Mouse (Mus musculus): ENCODE results near the gene Siah2. TPM values are rescaled to one million over a fixed set of nuclear protein-coding genes. Genes with fewer than 3 reads are reported as not detected.

Gene Siah2
- polyA plus RNA-seq, 1 experiment from 2014 or later = 16.3 TPM

GRCm38 (mm10) chr3:58689105-58689504 is 3.1 kb downstream of the Siah2 start:
- Histone ChIP-seq H3K9ac (no peak overlapping the region), H3K4me2 (replicated peaks) (peak overlapping the region; percentile 91), H3K27me3 (ENCODE audit: control insufficient read depth, insufficient read depth, low read length) (no peaks in the 10 kb centered on the region), H3K9me3 (ENCODE audit: control insufficient read depth, low read length) (no peaks in the 10 kb centered on the region), H3K4me3 (replicated peaks; ENCODE audit: low read length) (0 out of 2 replicates have a peak overlapping the region, but pooled peaks have one; percentile 2), H3K36me3 (replicated peaks; ENCODE audit: control insufficient read depth, insufficient read depth) (no peaks in the 10 kb centered on the region; the same call in 1 of the 2 replicates), H3K27ac (no peak overlapping the region), H3K4me1 (replicated peaks; ENCODE audit: control insufficient read depth, insufficient read depth, low read length) (peaks cover 14% of the 10 kb centered on the region)
- no peak for DNase-seq (ENCODE audit: low spot score)
- WGBS = 85% methylated on average over 7 of the region's 7 CpGs
- no peak for ATAC-seq (ENCODE audit: low FRiP score)

GRCm38 (mm10) chr3:58688551-58688950 is 3.6 kb downstream of the Siah2 start:
- 90% methylated on average over 4 of the region's 4 CpGs for WGBS
- DNase-seq (ENCODE audit: low spot score) (no peak), ATAC-seq (ENCODE audit: low FRiP score) (no peak)

GRCm38 (mm10) chr3:58686922-58687284 is 5.3 kb downstream of the Siah2 start:
- Histone ChIP-seq H3K9me3 (ENCODE audit: control insufficient read depth, low read length) (no peaks in the 10 kb centered on the region), H3K36me3 (replicated peaks; ENCODE audit: control insufficient read depth, insufficient read depth) (no peaks in the 10 kb centered on the region; the same call in 1 of the 2 replicates), H3K4me2 (replicated peaks) (no peak overlapping the region), H3K27me3 (ENCODE audit: control insufficient read depth, insufficient read depth, low read length) (no peaks in the 10 kb centered on the region), H3K9ac (no peak overlapping the region), H3K4me1 (replicated peaks; ENCODE audit: control insufficient read depth, insufficient read depth, low read length) (peaks cover 16% of the 10 kb centered on the region), H3K27ac (no peak overlapping the region), H3K4me3 (replicated peaks; ENCODE audit: low read length) (no peak overlapping the region)
- ATAC-seq (ENCODE audit: low FRiP score) = no peak
- 92% methylated on average over 2 of the region's 2 CpGs for WGBS
- DNase-seq (ENCODE audit: low spot score) = no peak

More at GRCm38 (mm10) chr3:58688551-58688950, 3.6 kb downstream of the Siah2 start:
- H3K9me3 ChIP-seq (ENCODE audit: control insufficient read depth, low read length) = no peaks in the 10 kb centered on the region
- no peaks in the 10 kb centered on the region for H3K27me3 ChIP-seq (ENCODE audit: control insufficient read depth, insufficient read depth, low read length)
- H3K36me3 ChIP-seq (replicated peaks; ENCODE audit: control insufficient read depth, insufficient read depth) = no peaks in the 10 kb centered on the region; the same call in 1 of the 2 replicates
- peaks cover 14% of the 10 kb centered on the region for H3K4me1 ChIP-seq (replicated peaks; ENCODE audit: control insufficient read depth, insufficient read depth, low read length)
- H3K27ac ChIP-seq = no peak overlapping the region
- H3K4me2 ChIP-seq (replicated peaks) = no peak overlapping the region
- no peak overlapping the region for H3K4me3 ChIP-seq (replicated peaks; ENCODE audit: low read length)
- H3K9ac ChIP-seq = no peak overlapping the region

- H3K27ac ChIP-seq = no peak overlapping the region
- H3K36me3 ChIP-seq (replicated peaks; ENCODE audit: control insufficient read depth, insufficient read depth) = no peaks in the 10 kb centered on the region; the same call in 1 of the 2 replicates
- H3K27me3 ChIP-seq (ENCODE audit: control insufficient read depth, insufficient read depth, low read length) = no peaks in the 10 kb centered on the region
- WGBS = 90% methylated on average over 7 of the region's 7 CpGs
- H3K9me3 ChIP-seq (ENCODE audit: control insufficient read depth, low read length) = no peaks in the 10 kb centered on the region
- no peak overlapping the region for H3K4me3 ChIP-seq (replicated peaks; ENCODE audit: low read length)
- no peak for DNase-seq (ENCODE audit: low spot score)
- H3K4me2 ChIP-seq (replicated peaks) = no peak overlapping the region
- no peak overlapping the region for H3K9ac ChIP-seq
- ATAC-seq (ENCODE audit: low FRiP score) = no peak
- H3K4me1 ChIP-seq (replicated peaks; ENCODE audit: control insufficient read depth, insufficient read depth, low read length) = peaks cover 19% of the 10 kb centered on the region
These were observed 5.8 kb downstream of the Siah2 start for GRCm38 (mm10) chr3:58686206-58686921.

DNA sequence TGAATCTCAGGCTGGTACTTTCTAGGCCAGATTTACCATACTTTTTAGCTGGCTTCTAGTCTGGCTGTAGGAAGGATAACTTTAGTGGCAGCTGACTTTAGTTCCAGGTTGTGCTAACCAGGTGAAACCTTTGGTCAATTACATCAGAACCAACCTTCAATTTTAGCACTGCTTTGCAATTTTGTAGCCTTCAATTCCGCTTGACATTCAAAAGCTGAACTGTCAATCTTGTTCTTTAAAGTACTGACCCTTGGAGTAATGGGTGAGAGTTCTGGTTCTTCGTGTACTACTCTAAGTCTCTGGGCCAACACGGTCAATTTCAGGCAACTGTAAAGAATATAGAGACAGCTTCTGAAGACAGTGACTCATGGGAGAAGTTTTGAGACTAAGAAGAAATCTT is 6.8 kb downstream of the Siah2 start:
- WGBS = 90% methylated on average over 3 of the region's 3 CpGs
- H3K4me2 ChIP-seq (replicated peaks) = no peak overlapping the region

DNA sequence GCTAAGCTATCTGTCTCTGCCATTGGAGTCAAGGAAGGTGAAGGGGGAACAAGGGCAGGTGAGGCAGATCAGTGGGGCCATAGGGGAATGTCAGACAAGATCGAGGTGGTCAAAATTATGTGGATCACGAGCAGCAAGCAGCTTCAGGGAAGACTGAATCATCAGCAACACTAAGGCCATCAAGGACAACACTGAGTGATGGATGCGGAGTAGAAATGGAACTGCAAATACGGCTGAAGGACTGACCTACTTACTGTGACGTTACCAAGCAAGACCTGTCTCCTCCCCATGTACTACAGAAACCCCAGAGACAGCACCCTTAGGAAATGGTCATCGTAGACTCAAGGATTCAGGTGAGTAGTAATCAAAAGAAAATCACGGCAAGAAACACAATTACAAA is 8.9 kb downstream of the Siah2 start:
- Histone ChIP-seq H3K4me3 (replicated peaks; ENCODE audit: low read length) (no peak overlapping the region), H3K27me3 (ENCODE audit: control insufficient read depth, insufficient read depth, low read length) (no peaks in the 10 kb centered on the region), H3K36me3 (replicated peaks; ENCODE audit: control insufficient read depth, insufficient read depth) (no peaks in the 10 kb centered on the region), H3K4me1 (replicated peaks; ENCODE audit: control insufficient read depth, insufficient read depth, low read length) (peaks cover 22% of the 10 kb centered on the region), H3K4me2 (replicated peaks) (no peak overlapping the region), H3K9ac (no peak overlapping the region), H3K9me3 (ENCODE audit: control insufficient read depth, low read length) (no peaks in the 10 kb centered on the region), H3K27ac (no peak overlapping the region)
- ATAC-seq (ENCODE audit: low FRiP score) (no peak), DNase-seq (ENCODE audit: low spot score) (no peak)
- 91% methylated on average over 7 of the region's 7 CpGs for WGBS

More for the DNA sequence above, 6.8 kb downstream of the Siah2 start:
- no peak overlapping the region for H3K9ac ChIP-seq
- peaks cover 19% of the 10 kb centered on the region for H3K4me1 ChIP-seq (replicated peaks; ENCODE audit: control insufficient read depth, insufficient read depth, low read length)
- H3K9me3 ChIP-seq (ENCODE audit: control insufficient read depth, low read length) = no peaks in the 10 kb centered on the region
- DNase-seq (ENCODE audit: low spot score) (no peak), ATAC-seq (ENCODE audit: low FRiP score) (no peak)
- H3K27me3 ChIP-seq (ENCODE audit: control insufficient read depth, insufficient read depth, low read length) = no peaks in the 10 kb centered on the region
- H3K27ac ChIP-seq = no peak overlapping the region
- no peak overlapping the region for H3K4me3 ChIP-seq (replicated peaks; ENCODE audit: low read length)
- H3K36me3 ChIP-seq (replicated peaks; ENCODE audit: control insufficient read depth, insufficient read depth) = no peaks in the 10 kb centered on the region; the same call in 1 of the 2 replicates

DNA sequence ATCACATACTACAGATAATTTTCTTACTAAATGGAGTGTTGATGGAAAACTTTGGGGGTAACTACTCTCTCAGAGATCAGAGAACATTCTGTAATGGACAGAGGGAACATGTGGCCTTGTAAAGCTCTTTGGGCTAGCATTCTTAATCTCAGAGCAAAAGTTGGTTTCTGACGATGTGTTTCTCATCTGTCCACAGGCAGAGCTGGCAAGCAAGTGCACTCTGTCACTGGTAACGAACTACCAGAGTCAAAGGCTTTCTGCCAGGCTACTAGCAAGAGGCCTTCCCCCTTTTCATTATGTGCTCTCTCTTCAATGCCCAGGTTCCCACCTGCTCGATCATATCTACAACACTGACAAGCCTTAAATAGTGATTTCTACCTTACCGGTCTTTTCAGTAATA is 9.9 kb downstream of the Siah2 start:
- Histone ChIP-seq H3K4me3 (replicated peaks; ENCODE audit: low read length) (no peak overlapping the region), H3K9me3 (ENCODE audit: control insufficient read depth, low read length) (no peaks in the 10 kb centered on the region), H3K27ac (no peak overlapping the region), H3K27me3 (ENCODE audit: control insufficient read depth, insufficient read depth, low read length) (no peaks in the 10 kb centered on the region), H3K4me2 (replicated peaks) (no peak overlapping the region), H3K4me1 (replicated peaks; ENCODE audit: control insufficient read depth, insufficient read depth, low read length) (peaks cover 22% of the 10 kb centered on the region), H3K9ac (no peak overlapping the region), H3K36me3 (replicated peaks; ENCODE audit: control insufficient read depth, insufficient read depth) (no peaks in the 10 kb centered on the region)
- ATAC-seq (ENCODE audit: low FRiP score) (no peak), DNase-seq (ENCODE audit: low spot score) (no peak)
- WGBS = 77% methylated on average over 4 of the region's 4 CpGs

DNA sequence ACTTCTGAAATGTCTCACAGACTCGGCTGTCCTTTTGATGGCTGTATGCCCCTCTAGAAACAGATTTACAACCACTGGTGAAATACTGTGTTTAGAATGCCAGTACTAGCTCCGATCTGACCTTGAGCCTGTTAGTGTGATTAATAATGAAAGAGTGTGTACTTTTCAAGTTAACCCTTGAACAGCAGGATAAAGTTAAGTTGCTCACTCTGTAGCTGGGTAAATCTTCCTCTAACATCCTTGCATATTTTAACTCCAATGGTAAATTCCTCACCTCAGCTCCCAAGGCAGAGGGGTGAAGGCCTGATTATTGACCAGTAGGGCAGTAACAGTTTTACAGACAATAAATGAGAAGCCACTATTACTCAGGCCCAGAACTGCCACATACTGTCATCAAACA is 10.4 kb downstream of the Siah2 start:
- DNase-seq (ENCODE audit: low spot score) = no peak
- Histone ChIP-seq H3K9ac (no peak overlapping the region), H3K27me3 (ENCODE audit: control insufficient read depth, insufficient read depth, low read length) (no peaks in the 10 kb centered on the region), H3K27ac (no peak overlapping the region), H3K4me2 (replicated peaks) (no peak overlapping the region), H3K4me3 (replicated peaks; ENCODE audit: low read length) (no peak overlapping the region), H3K36me3 (replicated peaks; ENCODE audit: control insufficient read depth, insufficient read depth) (no peaks in the 10 kb centered on the region), H3K4me1 (replicated peaks; ENCODE audit: control insufficient read depth, insufficient read depth, low read length) (peaks cover 22% of the 10 kb centered on the region), H3K9me3 (ENCODE audit: control insufficient read depth, low read length) (no peaks in the 10 kb centered on the region)
- no peak for ATAC-seq (ENCODE audit: low FRiP score)
- WGBS = 52% methylated on average over 2 of the region's 2 CpGs

GRCm38 (mm10) chr3:58680943-58681637 is 11.1 kb downstream of the Siah2 start:
- Histone ChIP-seq H3K27ac (no peak overlapping the region), H3K36me3 (replicated peaks; ENCODE audit: control insufficient read depth, insufficient read depth) (no peaks in the 10 kb centered on the region), H3K4me3 (replicated peaks; ENCODE audit: low read length) (no peak overlapping the region), H3K9me3 (ENCODE audit: control insufficient read depth, low read length) (no peaks in the 10 kb centered on the region), H3K9ac (no peak overlapping the region), H3K27me3 (ENCODE audit: control insufficient read depth, insufficient read depth, low read length) (no peaks in the 10 kb centered on the region), H3K4me1 (replicated peaks; ENCODE audit: control insufficient read depth, insufficient read depth, low read length) (peaks cover 22% of the 10 kb centered on the region), H3K4me2 (replicated peaks) (no peak overlapping the region)
- no peak for ATAC-seq (ENCODE audit: low FRiP score)
- DNase-seq (ENCODE audit: low spot score) = no peak
- WGBS = 86% methylated on average over 7 of the region's 7 CpGs
